Mouse (Mus musculus) right cerebral cortex, adult 2 months (tissue): ENCODE results near the gene Osbpl6.

Source experiments
- DNase-seq, 2 experiments: peaks; one replicate each; pipeline ENCODE4 v3.0.0; 2021 to 2022; ENCODE audit warnings: low spot score in 2 of 2

Gene Osbpl6

DNA sequence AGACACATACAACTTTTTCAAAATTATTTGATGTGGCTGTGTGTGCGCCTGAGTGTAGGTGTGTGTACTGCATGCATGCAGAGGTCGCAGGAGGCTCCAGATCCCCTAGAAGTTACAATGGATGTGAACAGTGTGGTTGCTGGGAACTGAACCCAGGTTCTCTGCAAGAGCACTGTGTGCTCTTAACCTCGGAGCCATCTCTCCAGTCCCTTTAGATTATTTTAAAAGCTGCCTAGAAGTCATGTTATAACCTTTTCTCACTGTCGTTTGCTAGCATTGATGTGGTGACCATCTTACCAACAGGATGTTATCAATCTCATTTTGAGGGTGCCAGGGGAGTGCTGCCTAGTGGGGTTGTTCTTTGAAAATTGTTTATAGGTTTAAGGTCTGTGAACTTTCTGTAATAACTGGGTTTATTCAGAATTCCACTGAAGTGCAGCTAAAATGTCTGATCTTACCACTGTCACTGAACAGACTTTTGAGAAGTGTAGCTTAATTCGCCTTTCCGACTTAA lies 15.2 kb downstream of the Osbpl6 start:
- no peak for DNase-seq

DNA sequence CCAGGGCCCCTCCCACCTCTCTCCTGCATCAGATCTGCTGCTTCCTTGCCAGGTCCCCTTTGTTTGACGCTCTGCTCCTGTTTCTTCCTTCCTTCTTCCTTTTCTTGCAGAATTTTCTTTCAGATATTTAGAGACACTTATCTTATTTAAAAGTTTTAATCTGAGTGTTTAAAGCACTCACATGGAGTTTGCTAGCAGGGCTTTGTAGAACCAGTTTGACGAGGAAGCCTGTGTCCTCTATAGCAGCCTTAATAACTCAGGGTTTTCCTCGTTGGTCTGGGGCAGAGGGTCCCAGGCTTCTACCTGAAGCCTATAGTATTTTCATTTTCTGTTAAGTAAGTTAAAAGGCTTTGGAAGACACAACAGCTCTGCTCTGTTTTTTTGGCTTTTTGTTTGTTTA lies 20.5 kb downstream of the Osbpl6 start:
- no peak for DNase-seq

DNA sequence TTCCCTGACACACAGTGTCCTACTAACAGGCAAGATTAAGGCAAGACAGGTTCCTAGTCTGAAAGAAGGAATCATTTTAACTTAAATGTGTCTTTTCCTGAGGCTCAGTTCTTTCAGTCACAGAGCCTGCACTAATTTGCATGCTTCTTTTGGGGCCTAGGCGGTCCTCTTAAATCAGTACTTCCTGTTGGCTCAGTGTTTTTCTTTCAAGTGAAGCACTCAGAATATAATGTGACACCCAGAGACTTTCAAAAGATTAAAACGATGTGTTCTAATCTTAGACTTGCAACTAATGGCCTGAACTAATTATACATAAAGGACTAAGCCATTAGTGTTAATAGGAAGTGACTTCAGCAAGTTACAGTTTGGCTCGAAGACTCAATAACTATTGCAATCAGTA lies 23.0 kb downstream of the Osbpl6 start:
- no peak for DNase-seq

DNA sequence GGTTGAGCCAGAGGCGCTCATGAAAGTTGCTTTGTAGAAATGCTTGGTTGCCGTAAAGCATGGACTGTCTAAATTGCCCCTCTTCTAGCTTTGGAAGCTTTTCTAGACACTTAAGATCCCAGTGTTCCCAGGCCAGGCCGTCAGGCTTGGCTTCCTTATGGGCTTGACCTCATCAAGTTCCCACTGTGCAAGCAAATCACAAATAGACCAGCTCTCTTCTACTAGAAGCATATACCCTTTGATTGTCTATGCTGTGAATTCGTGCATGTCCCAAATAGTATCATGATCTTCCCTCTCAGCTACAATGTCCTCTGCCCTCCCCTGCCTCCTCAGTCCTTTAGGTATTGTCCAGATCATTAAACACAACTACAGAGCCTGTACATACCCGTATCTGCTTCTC lies 23.5 kb downstream of the Osbpl6 start:
- no peak for DNase-seq

DNA sequence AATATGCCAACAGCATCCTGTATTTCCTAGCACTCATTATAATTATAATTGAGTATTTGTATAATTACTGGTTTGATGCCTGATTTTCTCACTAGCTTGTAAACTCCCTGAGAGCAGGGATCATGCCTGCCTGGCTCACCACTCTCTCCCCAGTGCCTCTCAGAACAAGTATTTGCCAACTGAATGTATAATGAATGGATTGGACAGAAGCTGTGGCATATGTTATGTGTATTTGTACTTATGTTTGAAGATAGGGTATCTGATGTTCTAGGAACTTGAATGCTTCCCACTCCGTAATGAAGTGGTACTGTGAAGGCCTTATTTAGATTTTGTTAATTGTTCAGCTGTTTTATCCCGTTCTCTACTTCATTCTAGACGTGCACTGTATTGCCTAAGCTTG lies 24.2 kb downstream of the Osbpl6 start:
- no peak for DNase-seq

DNA sequence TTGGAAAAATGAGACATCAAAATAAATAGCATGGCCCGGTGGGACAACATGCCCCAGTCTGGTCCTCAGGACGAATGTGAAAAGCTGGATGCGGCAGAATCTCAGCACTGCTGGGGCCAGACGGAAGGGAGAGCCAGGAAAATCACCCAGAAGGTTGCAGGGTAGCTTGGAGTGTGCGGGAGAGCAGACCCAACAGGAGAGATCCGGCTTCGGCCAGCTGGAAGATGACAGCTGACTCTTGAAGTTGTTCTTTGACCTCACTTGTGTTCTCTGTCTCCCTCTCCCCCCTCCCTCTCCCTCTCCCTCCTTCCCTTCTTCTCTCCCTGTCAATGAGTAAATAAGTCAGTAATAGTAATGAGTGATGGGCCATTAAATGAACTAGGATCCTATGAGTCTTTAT lies 27.9 kb downstream of the Osbpl6 start:
- DNase-seq = no peak

DNA sequence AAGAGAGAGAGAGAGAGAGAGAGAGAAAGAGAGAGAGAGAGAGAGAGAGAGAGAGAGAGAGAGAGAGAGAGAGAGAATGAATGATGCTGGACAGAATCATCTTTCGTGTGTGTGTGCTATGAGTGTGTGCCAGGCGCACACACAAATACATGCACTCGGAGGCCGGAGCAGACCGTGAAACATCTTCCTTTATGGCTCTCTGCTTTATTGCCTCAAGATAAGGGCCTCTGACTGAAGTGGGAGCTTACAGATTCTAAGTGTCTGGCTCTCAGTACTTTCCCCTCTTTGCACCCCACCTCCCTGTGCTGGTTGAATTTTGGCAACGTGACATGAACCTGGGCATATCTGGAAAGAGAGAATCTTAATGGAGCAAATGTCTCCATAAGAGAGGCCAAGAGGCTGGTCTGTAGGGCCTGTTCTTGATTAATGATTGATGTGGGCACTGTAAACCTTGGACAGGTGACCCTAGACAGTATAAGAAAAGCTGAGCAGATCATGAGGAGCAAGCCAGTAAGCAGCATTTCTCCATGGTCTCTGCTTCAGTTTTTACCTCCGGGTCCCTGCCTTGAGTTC lies 29.4 kb downstream of the Osbpl6 start:
- DNase-seq = no peak

DNA sequence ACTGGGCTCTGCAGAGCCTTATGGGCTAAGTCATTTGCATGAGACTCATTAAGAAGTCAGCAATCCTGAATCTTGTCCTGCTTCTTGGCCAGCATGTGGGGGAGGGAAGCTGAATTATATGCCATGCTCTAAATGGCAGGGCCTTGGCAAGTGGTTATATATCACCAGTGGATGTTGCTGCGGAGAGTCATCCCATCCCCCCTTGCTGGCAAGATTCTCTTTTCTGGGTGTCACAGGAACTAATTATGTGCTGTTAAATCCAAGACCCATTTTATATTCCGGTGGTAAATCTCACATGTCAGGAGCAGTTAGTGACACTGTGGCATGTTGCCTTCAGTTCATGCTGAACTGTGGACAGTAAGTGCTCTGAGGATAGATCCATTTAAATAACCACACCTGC lies 31.1 kb downstream of the Osbpl6 start:
- DNase-seq = no peak

DNA sequence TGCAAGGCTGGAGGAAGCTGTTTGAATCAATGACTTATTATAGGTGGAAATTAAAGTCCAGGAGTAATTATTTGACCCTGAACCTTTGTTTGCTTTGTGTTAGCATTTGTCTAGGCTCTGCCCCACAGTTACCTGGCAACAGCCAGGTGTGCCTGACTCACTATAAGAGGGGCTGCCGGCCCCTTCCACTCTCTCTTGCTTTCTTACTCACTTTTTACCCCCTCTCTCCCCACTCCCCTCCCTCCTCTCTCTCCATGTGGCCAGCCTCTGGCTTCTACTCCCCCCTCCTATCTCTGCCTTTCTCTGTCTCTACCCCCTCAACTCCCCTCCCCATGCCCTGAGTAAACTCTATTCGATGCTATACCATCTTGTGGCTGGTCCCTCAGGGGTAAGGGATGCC lies 33.2 kb downstream of the Osbpl6 start:
- DNase-seq = no peak

DNA sequence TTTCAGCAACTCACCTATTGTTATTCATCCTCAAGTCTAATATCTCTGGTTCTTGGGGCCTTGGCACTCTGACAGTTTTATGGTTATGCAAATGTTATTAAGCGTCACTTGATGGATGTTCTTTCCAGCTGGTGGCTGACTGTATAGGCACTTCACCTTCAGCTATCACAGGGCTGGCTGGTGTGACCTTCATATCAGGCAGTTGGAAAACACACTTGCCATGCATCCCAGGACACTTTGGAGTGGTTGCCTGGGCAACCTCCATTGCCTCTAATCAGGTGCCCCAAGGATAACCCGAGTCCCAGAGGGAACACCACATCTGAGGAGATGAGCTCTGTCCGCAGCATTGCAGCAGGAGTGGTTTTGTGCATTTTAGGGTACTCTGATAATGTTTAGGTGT lies 35.8 kb downstream of the Osbpl6 start:
- DNase-seq = no peak

DNA sequence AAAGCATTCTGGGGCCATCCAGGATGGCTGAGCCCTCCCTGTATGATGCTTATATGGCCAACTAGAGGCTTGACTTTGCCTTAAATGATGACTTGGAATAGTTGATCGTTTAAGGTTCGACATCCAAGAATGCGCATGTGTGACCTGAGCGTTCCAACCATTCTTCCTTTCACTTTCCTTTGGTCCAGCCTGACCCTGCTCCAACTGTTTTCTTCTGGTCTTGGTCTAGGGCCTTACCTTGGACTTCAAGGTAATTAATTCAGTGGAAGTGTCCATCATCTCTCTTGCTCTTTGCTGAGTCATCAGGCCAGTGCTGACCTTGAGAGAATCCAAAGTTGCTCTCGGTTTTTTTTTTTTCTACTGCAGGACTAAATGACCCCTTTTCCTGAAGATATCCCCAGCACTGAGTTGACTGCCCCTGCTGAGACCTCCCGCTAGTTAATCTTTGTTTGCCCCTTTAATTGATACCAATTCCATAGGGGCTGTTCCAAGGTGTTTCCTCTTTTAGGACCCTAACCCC lies 43.6 kb downstream of the Osbpl6 start:
- no peak for DNase-seq

DNA sequence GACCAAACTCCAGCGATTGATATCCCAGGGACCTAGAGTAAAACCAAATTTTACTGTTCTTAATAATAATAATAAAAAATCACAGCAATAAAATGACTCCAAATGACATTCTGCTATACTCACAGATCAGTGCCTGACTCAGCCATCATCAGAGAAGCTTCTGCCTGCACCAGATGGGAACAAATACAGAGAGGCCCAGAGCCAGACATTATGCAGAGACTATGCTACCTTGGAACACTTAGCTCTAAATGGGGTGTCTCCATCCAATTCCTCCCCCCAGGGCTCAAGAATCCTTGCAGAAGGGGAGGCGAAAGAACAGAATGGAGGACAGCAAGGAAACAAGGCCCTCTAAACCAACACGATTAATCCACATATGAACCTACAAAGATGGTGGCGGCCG lies 60.4 kb downstream of the Osbpl6 start:
- DNase-seq = no peak

DNA sequence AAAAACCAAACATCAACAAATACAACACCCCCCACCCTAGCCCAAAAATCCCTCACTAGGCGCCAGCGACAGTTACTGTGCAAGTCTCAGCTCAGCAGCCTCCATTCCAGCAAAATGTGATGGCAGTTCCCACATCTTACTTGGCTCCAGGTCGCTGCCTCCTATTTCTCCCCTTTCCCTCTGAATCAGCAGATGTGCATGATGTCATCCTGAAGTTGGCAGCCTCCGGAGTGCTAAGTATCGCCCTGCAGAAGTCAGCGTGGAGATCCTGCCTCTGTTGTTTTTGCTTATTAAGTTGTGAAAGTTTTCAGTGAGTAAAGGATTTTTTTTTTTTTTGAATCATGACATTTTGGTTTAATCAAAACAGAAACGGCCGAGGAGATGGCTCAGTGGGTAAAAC lies 61.9 kb downstream of the Osbpl6 start:
- DNase-seq = peak; percentile 59 to 63

DNA sequence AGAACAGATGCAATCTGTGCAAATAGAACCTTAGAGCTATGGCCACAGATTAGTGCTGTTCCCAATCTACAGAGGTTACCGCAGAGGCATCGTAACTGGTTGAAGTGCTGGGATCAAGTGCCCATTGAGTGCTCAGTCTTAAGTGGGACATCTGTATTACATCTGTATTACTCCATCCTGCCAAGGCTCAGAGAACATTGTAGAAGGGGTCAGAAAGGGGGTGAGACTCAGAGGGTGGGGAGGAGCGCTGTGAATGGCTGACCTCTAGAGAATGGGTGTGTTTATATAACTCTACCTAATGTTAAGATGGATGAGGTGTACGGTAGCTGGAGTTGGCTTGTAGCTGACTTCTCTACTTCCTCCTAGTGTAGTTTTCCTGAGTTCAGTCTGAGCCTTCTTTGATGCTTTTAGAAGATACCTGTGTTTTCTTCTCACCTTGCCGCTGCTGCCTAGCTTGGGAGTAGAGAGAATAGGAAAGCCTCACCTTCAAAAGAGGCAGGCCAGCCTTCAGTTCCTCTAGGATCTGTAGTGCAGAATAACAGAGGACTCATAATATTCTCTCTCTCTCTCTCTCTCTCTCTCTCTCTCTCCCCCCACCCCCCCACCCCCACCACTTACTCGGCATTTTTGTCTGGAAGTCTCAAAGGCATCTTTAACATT lies 62.9 kb downstream of the Osbpl6 start:
- no peak for DNase-seq

DNA sequence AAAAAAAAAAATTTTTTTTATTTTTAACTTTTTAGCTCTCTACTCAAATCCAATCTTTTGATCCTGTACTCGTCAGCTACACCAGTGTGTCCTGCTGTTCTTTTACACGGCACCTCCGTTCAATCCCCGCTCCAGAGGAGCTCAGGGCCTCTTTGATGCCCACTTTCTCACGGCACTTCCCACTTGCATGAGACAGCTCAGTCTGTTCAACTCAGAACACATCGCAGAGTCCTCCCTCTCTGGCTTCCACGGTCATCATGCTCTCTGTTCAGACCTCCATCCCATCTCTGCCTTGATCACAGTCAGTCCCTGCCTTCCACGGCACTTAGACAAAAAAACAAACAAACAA lies 63.4 kb downstream of the Osbpl6 start:
- DNase-seq = no peak

DNA sequence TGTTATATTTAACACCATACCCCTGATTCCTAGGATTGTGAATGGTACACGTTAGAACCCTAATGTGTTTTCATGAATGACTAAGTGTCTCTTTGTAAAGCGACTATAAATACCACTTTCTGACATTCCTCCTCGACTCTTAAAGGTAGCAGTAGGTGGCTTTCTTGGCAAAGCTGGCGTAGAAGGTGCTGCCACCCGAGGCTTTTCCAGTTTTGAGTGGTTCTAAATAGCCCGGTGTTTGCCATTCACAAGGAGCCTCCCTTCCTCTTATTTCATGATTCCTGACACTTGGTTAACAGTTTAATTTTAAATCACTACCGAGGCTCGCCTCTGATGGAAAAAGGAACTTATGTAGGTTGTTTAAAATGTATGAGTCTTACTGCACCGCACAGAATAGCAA lies 64.1 kb downstream of the Osbpl6 start:
- DNase-seq = peak; percentile 24 to 39

DNA sequence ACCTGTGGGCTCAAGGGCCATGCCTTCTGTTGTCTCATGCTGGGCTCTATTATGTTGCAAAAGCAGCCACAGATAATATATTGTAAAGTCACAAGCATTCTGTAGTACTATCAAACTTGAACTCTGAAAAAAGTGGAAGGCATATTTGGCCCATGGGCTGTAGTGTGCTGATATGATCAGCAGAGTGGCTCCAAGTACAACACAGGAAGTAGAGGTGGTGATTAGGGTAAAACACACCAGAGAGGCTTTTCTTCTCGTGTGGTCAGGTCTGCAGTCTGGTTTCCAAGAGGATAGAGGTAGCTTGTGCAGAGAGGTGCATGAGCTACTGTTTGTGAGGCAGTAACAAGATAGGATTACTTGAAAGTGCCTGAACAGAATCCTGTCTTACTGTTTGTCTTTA lies 69.5 kb downstream of the Osbpl6 start:
- DNase-seq = no peak

DNA sequence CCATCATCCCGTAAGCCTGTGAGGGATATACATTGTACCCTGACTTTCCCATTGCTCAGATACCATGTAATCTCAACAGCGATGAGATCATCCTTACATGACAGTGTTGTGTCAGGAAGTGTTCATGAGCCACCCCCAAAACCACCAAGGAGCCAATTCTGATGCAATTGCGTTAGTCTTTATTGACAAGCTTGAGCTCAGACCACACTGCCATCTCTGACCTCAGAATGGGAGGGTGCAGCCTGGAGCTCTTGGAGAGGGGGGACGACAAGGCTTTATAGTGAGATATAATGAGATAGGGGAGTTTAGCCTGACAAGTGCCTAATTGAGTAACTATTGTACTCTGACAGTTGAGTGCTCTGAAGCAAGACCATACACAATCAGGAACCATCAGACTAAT lies 82.5 kb downstream of the Osbpl6 start:
- DNase-seq = no peak

DNA sequence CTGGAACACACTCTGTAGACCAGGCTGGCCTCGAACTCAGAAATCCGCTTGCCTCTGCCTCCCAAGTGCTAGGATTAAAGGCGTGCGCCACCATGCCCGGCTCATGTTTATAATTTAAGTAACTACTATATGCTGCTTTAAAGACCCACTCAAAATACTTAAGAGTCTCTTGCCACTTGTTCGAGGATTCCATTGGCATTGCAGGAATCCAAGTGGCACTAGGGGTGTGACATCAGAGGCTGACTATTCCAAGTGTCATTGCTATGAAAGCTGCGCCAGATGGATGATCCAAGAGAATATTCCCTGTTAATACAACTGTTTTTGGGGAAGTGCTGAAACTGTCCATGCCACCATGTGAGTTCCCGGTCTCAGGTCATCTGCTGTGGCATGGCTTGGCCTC lies 83.9 kb downstream of the Osbpl6 start:
- DNase-seq = no peak

DNA sequence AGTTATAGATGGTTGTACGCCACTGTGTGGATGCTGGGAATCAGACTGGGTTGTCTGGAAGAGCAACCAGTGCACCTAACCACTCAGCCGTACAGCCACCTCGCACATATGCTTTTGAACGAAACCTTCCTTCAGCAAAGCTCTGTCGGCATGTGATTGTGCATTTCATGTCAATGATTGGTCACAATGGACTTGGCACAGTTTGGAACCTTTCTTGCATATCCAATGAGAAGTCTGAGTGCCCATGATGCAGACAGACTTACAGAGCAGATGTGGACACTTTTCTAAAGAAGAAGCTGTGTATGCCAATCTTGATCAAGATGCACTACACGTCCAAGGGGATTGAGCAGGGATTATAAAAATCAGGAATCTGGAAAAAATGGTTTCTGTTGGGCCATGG lies 85.1 kb downstream of the Osbpl6 start:
- no peak for DNase-seq

DNA sequence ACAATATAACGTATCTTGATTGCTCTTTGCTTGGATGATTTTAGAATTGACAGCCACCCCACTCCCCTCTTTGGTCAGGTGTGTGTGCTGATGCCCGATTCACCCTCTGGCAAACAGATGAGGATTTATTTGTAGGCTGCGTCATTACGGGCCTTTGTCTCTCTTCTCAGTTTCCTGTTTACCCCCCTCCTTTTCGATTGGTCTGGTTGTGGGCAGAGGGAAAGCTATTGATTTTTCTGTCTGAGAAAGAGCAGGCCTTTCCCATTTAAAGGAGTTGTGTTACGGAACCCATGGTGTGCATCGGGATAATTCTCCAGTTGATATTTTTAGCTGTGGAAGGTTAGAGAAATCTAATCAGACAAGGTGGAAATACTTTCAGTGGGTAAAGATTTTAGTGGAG lies 85.9 kb downstream of the Osbpl6 start:
- DNase-seq = no peak

DNA sequence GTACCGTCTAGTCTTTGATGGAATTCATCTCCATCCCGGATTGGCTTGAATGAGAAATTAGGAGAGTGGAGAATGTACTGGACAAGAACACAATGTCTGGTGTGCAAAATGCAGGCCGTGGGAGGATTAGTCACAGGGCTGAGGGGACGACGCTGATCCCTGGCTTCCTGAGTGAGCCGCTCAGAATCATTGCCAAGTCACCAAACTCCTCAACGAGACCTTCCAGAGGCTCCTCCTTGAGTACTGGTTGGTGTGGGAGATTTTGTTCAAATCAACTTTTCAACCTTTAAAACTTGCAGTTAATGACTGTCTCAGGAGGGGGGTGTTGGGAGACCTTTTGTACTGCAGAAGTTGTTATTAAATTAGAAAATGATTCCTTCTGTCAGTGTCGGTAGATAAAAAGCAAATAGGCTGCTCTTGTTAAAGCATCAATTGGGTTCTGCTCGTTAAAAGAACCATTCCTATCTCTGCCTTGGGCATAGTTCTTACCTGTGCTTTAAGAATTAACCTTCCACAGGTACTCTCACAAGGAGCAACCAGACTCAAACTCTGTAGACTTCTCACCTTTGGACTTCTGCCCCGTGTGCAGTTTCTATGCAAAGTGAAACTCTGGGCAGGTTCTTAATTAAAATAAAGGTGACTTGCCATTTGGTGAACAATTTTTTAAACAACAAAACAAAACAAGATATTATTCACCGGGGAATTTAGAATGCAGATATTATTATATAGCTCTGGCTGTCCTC lies 89.9 kb downstream of the Osbpl6 start:
- DNase-seq = no peak

DNA sequence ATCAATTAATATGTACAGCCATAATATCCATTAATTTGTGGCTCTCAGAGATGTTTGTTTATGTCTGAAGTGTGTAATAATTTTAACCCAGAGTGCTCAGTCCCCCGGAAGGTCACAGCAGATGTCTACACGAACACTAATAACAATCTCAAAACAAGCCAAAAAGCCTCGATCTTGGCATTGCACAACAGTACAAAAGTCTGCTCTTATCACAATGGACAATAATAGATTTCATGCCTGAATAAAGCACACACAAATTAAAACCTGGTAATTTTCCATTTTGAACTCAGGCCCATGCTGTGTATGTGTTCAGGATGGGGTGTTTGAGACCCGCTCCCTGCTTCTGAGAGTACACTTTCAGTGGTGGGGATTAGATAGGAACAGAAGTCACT lies 90.4 kb downstream of the Osbpl6 start:
- no peak for DNase-seq
